In genomic region chr6:83349274-83349958, GRCm38 (mm10) we compare ENCODE assay signal across 8 mouse cellular contexts. TPM values are rescaled to one million over a fixed set of nuclear protein-coding genes. Genes with fewer than 3 reads are reported as not detected.
DNase-seq lines count a peak whose midpoint lies in the region; ATAC-seq lines count a peak whose summit lies in the region.

No protein-coding gene starts in this region.

- peak overlapping the region; percentile 95 for H3K4me3 ChIP-seq in forebrain, embryonic 10.5 days
- H3K4me3 ChIP-seq in heart, embryonic 15.5 days = peak overlapping the region; percentile 80
- peak overlapping the region; percentile 83 for H3K4me3 ChIP-seq in liver, embryonic 13.5 days (replicated peaks)
- H3K4me3 ChIP-seq in stomach, embryonic 14.5 days (ENCODE audit: low read depth, low read length) = peak overlapping the region; percentile 76

- peak overlapping the region; percentile 85 for H3K4me2 ChIP-seq in heart, embryonic 15.5 days
- H3K4me2 ChIP-seq in liver, embryonic 13.5 days = peak overlapping the region; percentile 80
- peak overlapping the region; percentile 85 for H3K4me2 ChIP-seq in stomach, embryonic 14.5 days (replicated peaks; ENCODE audit: low read depth, low read length)

- H3K27ac ChIP-seq in forebrain, embryonic 10.5 days = peak overlapping the region; percentile 97
- peak overlapping the region; percentile 70 for H3K27ac ChIP-seq in heart, embryonic 15.5 days
- H3K27ac ChIP-seq in liver, embryonic 13.5 days = peak overlapping the region; percentile 99
- H3K27ac ChIP-seq in stomach, embryonic 14.5 days (ENCODE audit: low read length) = no peak overlapping the region

- peaks cover 28% of the 10 kb centered on the region for H3K36me3 ChIP-seq in forebrain, embryonic 10.5 days (replicated peaks)
- peaks cover 20% of the 10 kb centered on the region for H3K36me3 ChIP-seq in heart, embryonic 15.5 days
- H3K36me3 ChIP-seq in liver, embryonic 13.5 days = peaks cover 38% of the 10 kb centered on the region
- peaks cover 8% of the 10 kb centered on the region for H3K36me3 ChIP-seq in stomach, embryonic 14.5 days (ENCODE audit: control insufficient read depth, insufficient read depth, low read length)

- H3K27me3 ChIP-seq in forebrain, embryonic 10.5 days (ENCODE audit: poor library complexity, severe bottlenecking) = no peaks in the 10 kb centered on the region
- no peaks in the 10 kb centered on the region for H3K27me3 ChIP-seq in heart, embryonic 15.5 days
- no peaks in the 10 kb centered on the region for H3K27me3 ChIP-seq in liver, embryonic 13.5 days
- H3K27me3 ChIP-seq in stomach, embryonic 14.5 days (ENCODE audit: control insufficient read depth, insufficient read depth, low read length) = no peaks in the 10 kb centered on the region

- DNase-seq in CD8-positive naive resting alpha-beta T cell, adult 2 months (ENCODE audit: low read depth in 2 of 2, low spot score in 2 of 2) = peak; percentile 89 to 91
- peak; percentile 77 for DNase-seq in c-Kit-positive CD71-negative TER-119-negative erythroid progenitor cells, embryonic 14.5 days (ENCODE audit: low read depth)
- peak; percentile 91 for DNase-seq in forebrain, embryonic 10.5 days (ENCODE audit: extremely low spot score, low spot score)
- peak; percentile 90 to 92 for DNase-seq in kidney, postnatal 25 days
- DNase-seq in liver, embryonic 13.5 days = peak; percentile 91
- peak; percentile 86 to 92 for DNase-seq in natural killer cell, adult 2 months (ENCODE audit: low spot score in 2 of 2)

- peak overlapping the region; percentile 95 for H3K9ac ChIP-seq in heart, embryonic 15.5 days
- H3K9ac ChIP-seq in liver, embryonic 13.5 days = peak overlapping the region; percentile 96
- peak overlapping the region; percentile 83 for H3K9ac ChIP-seq in stomach, embryonic 14.5 days (replicated peaks; ENCODE audit: low read depth, low read length)

- H3K4me1 ChIP-seq in forebrain, embryonic 10.5 days = peaks cover 28% of the 10 kb centered on the region
- peaks cover 26% of the 10 kb centered on the region for H3K4me1 ChIP-seq in heart, embryonic 15.5 days (replicated peaks)
- peaks cover 61% of the 10 kb centered on the region for H3K4me1 ChIP-seq in liver, embryonic 13.5 days (replicated peaks)
- peaks cover 3% of the 10 kb centered on the region; the same call in 1 of the 2 replicates for H3K4me1 ChIP-seq in stomach, embryonic 14.5 days (ENCODE audit: control insufficient read depth, insufficient read depth, low read length)

- under 1% methylated on average over 53 of the region's 53 CpGs for WGBS in forebrain, embryonic 10.5 days
- under 1% methylated on average over 53 of the region's 53 CpGs for WGBS in heart, embryonic 15.5 days
- WGBS in liver, embryonic 13.5 days (ENCODE audit: insufficient replicate concordance) = under 1% methylated on average over 53 of the region's 53 CpGs
- WGBS in stomach, embryonic 14.5 days = under 1% methylated on average over 52 of the region's 53 CpGs

- ATAC-seq in heart, embryonic 15.5 days (replicated peaks; ENCODE audit: insufficient number of reproducible peaks, insufficient read depth, low FRiP score, low read depth) = peak; percentile 94
- peak; percentile 77 for ATAC-seq in liver, embryonic 13.5 days (ENCODE audit: low read depth)
- peak; percentile 93 for ATAC-seq in stomach, embryonic 14.5 days (ENCODE audit: insufficient number of reproducible peaks, insufficient read depth, low FRiP score, low read depth)

- no peaks in the 10 kb centered on the region for H3K9me3 ChIP-seq in forebrain, embryonic 10.5 days
- H3K9me3 ChIP-seq in heart, embryonic 15.5 days (replicated peaks) = no peaks in the 10 kb centered on the region
- no peaks in the 10 kb centered on the region for H3K9me3 ChIP-seq in liver, embryonic 13.5 days (replicated peaks)
- H3K9me3 ChIP-seq in stomach, embryonic 14.5 days (ENCODE audit: control insufficient read depth, low read depth, low read length) = no peaks in the 10 kb centered on the region

RNA-seq across cellular contexts. Expression of gene Bola3, which starts 0.5 kb away (rescaled TPM):
- polyA plus RNA-seq in forebrain, embryonic 10.5 days (2016; fragmentation: Nextera tagmentation; extraction: Ambion mirVana) = 168 and 172 TPM in 2 replicates
- polyA plus RNA-seq in heart, embryonic 15.5 days (2015; fragmentation: Nextera tagmentation; extraction: Ambion mirVana) = 220 and 294 TPM in 2 replicates
- 329 and 343 TPM in 2 replicates for polyA plus RNA-seq in liver, embryonic 13.5 days (2015; fragmentation: Nextera tagmentation; extraction: Ambion mirVana)
- 118 and 123 TPM in 2 replicates for polyA plus RNA-seq in stomach, embryonic 14.5 days (2014; fragmentation: Nextera tagmentation; extraction: Ambion mirVana)

RNA-seq across cellular contexts. Expression of gene Mob1a, which starts 23.6 kb away (rescaled TPM):
- 55.2 and 59.3 TPM in 2 replicates for polyA plus RNA-seq in forebrain, embryonic 10.5 days (2016; fragmentation: Nextera tagmentation; extraction: Ambion mirVana)
- polyA plus RNA-seq in heart, embryonic 15.5 days (2015; fragmentation: Nextera tagmentation; extraction: Ambion mirVana) = 28.1 and 38.4 TPM in 2 replicates
- polyA plus RNA-seq in liver, embryonic 13.5 days (2015; fragmentation: Nextera tagmentation; extraction: Ambion mirVana) = 36.9 and 46.5 TPM in 2 replicates
- polyA plus RNA-seq in stomach, embryonic 14.5 days (2014; fragmentation: Nextera tagmentation; extraction: Ambion mirVana) = 78.5 and 81.2 TPM in 2 replicates

RNA-seq across cellular contexts. Expression of gene Mthfd2, which starts 23.7 kb away (rescaled TPM):
- polyA plus RNA-seq in forebrain, embryonic 10.5 days (2016; fragmentation: Nextera tagmentation; extraction: Ambion mirVana) = 64.5 and 65.7 TPM in 2 replicates
- 21.0 and 24.1 TPM in 2 replicates for polyA plus RNA-seq in heart, embryonic 15.5 days (2015; fragmentation: Nextera tagmentation; extraction: Ambion mirVana)
- 90.3 and 106 TPM in 2 replicates for polyA plus RNA-seq in liver, embryonic 13.5 days (2015; fragmentation: Nextera tagmentation; extraction: Ambion mirVana)
- polyA plus RNA-seq in stomach, embryonic 14.5 days (2014; fragmentation: Nextera tagmentation; extraction: Ambion mirVana) = 32.4 and 34.3 TPM in 2 replicates
